Mouse (Mus musculus) left cerebral cortex, postnatal 25 days (tissue): ENCODE measurements around the gene Dhrs7c. TPM values are rescaled to one million over a fixed set of nuclear protein-coding genes. Genes with fewer than 3 reads are reported as not detected.
A peak's percentile ranks its signal among the peaks of the same experiment; 100 is the strongest.

Experiments
- DNase-seq, 2 experiments: peaks; one replicate each; pipeline ENCODE4 v3.0.0; 2022; ENCODE audit warnings: low spot score in 2 of 2, mixed read lengths in 1 of 2
- intact Hi-C: fragments of 180-260 bp; cut with DNase I; formaldehyde crosslinking; loops from one replicate; pipeline ENCODE4 v1.15.1; 2025
- total RNA-seq, 2 experiments: library from RNA; stranded (reverse); gene quantifications; 2 replicates each; pipeline ENCODE4 v1.2.3; 2021

The Dhrs7c gene
- total RNA-seq, 2 experiments from 2014 or later: 0.85 TPM; not detected in 1

DNA sequence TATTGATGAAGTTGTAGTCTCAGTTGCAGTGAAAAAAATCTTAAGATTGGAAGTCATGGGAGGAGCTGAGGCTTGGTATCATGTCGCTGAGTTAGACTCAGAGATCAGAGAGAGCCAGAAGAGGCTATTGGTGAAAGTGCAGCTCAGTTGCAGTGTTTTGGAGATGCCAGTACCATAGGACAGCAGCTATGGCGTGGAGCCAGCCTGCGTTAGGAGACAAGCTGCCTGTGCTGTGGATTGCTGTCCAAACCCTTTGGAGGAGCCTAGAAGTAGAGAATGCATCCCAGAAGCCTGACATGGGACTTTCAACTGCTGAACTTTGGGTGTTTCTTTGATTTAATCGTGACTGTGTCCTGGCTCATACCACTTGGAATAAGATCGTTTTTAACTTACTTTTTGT lies 33.8 kb downstream of the Dhrs7c start:
- intact Hi-C loops: no loop called here
- DNase-seq: no peak

DNA sequence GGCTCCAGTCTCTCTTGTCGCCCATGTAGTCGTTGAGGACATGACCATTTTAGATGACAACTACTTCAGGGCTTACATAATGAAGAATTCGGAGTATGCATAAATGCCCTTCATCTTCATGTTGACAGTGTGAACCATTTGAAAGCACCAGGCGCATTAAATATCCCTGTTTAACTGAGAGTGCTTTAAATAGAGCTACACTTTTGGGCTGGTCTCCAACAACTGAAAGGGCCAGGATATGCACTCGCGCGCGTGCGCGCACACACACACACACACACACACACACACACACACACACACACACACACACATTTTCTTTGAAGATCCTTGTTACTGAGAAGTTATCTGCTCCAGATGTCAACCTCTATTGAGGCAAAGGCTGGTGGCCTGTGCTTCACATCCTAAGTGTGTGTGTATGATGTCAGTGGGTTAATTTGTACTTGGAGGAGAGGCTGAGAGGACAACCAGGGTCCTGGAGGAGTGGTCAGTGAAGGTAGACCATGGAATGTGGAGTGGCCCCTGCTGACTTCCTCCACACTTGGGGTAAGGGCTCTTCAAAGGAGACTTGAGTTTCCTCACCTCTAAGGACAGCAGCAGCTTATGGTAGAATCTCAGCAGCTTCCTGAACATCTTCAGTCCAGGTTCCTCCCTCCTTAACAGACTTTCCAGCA lies 37.6 kb downstream of the Dhrs7c start:
- intact Hi-C loops: no loop called here
- no peak for DNase-seq

DNA sequence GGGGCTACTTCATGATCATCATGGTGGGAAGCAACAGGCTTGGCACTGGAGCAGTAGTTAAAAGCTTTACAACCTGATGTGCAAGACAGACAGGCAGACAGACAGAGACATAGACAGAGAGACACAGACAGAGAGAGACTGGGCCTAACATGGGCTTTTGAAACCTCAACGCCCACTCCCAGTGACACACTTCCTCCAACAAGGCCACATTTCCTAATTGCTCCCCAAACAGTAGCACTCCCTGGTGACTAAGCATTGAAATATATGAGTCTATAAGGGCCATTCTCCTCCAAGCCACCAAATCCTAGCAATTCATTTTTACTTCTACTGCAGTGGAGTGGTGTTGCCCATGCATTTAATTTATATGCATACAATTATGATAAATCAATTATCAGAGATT lies 41.8 kb downstream of the Dhrs7c start:
- intact Hi-C loops: no loop called here
- DNase-seq: no peak

DNA sequence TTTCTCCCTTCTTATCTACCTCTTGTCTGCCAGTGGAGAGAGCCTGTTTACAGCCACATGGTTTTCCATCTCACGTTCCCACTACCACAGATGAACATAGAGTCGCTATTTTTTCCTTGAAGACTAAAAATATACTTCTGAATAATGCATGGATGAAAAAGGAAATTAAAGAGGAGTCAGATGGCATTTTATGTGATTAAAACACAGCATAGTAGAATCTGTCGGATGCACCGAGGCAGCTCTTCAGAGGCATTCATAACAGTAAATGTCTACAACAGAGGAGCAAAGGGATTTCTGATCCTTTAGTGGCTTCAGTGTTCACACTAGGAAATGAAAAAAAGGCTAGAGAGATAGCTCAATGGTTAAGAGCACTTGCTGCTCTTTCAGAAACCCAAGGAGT lies 47.2 kb downstream of the Dhrs7c start:
- intact Hi-C loops: no loop called here
- DNase-seq: peak in 1 of 2 experiments; percentile 48

DNA sequence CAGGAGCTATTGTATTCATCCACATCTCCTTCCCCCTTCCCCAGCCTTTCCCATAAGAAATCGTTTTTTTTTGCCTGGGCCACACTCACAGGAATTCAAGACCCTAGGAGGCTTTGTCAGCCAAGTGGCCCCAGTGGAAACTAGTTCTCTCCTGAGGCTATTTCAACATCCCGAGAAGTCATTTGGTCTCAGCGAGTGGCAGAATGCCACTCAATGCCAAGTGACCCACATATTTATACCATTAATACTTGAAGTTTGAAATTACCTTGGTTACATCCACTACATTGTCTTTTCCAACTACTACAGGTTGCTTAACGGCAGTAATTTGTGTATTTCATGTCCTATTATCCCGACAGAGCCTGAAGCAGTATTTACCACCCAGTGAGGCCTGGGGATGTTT lies 53.8 kb downstream of the Dhrs7c start:
- DNase-seq: no peak
- intact Hi-C loops: no loop called here

DNA sequence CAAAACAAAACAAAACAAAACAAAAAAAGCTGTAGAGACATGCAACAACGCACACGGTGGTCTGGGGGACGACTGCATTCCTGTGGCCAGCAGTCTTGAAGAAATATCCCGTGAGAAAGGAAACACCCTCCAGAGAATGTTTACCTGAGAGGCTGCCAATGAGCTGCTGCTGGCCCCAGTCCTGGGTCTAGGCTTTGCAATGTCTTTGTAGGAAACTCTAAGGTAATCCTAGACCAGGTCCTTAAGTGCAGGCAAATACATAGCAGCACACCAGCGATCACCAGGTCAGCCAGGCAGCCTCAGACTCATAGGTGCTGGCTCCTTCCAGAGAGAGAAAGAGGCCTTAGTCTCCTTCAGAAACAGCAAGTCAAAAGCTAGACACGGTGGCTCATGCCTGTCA lies 56.0 kb downstream of the Dhrs7c start:
- intact Hi-C loops: no loop called here
- no peak for DNase-seq

DNA sequence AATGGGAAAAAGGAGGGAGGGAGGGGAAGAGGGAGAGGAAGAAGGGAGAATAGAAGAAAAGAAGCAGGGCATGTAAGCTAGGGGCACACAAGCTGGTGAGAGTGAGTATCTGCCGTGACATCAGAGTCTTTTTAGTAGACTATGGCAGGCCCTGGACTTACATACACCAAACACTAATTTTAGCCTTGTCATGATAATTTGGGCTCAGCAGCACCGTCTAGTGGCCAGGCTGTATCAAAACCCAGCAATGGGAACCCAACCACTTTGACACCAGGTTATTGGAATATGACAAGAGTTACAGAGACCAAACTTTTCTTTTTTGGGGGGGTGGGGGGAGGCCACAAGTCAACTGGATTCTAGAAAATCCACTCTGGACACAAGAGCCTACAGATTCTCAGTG lies 57.0 kb downstream of the Dhrs7c start:
- DNase-seq: peak in 1 of 2 experiments; percentile 19
- intact Hi-C loops: no loop called here

DNA sequence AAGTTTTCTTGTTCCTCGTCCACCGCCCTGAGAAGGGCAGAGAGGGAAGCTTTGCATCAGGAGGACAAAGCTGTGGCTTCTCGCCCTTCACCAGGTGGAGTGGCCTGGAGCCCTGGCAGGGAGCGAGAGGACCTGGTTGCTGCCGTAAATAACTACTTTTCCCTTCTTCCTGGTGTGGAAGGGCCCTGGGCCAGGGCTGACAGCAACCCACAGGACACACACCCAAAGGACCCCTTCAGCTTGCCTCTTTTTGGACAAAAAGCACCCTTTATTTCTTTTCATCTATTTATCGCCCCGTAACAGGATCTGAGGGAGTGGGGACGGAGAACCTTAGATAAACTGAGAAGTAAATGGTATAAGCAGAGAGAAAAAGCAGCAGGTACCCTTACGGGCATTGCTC lies 60.5 kb downstream of the Dhrs7c start:
- intact Hi-C loops: no loop called here
- DNase-seq: no peak

DNA sequence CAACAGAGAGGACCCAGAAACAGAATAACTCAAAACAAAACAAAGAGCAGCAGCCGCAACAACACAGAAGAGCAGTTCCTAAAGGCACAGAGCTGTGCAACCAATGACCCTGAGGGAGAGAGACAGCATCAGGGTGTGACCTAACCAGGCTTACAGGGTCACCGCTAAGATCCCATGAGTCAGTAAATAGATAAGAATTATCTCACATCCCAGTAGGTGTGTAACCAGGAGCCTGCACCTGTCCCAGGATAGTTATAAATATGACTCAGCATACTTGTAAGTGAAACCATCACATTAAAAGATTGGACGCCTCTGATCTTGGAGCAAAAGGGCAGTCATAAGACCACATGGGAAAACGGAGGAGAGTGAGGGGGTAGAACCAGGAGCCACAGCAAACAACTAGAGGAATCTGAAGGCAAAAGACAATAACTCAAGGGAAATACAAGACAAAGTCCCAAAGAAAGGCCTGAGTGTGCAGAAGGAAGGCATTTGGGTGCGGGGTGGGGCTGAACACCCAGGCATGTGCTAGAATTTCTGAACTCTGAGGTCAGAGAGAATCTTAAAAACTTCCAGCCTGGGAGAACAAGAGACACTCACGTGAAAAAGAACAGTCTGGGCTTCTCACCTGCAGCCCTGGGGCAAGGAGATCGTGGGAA lies 62.9 kb downstream of the Dhrs7c start:
- intact Hi-C loops: no loop called here
- DNase-seq: no peak

DNA sequence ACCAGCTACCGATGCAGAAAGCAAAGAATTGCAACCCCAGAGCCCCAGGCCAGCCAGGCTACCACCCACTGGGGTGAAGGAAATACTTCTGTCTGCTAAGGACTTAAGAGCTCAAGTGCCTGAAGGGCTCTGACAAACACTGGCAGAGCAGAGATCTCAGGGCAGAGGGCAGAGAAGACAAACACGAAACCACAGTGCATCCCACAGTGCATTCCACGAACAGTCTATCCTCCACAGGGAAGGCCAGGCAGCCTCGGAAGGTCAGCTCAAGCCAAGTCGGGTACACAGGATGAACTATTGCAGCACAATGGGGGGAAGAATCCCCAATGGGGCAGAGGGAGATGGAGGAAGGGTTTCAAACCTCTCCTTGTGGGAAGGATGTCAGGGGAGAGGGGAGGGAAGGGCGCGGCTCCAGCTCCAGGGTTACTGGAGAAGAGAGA lies 63.4 kb downstream of the Dhrs7c start:
- intact Hi-C loops: no loop called here
- DNase-seq: no peak

DNA sequence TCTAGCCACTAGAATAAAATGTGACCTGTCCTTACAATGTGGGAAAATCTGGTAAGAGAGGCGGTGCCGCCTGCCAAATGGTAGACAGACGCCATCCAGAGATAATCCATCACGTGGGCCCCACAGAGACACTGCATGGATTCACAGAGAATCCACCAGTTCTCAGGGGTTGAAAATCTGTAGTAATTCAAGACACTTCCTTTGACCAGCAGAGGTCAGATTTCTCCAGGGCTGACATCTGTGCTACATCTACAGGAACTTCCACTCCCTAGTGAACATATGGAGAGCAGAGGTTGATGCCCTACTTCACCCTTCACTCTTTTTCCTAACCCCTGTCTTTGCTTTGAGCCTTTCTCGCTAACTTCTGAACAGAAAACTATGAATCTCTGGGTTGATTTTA lies 67.1 kb downstream of the Dhrs7c start:
- intact Hi-C loops: no loop called here
- no peak for DNase-seq

Other genes with a start within 250 kb of the Dhrs7c start
- gene Rcvrn, start 102.9 kb upstream of the Dhrs7c start, total RNA-seq: 1 to 10 TPM; 1.1 TPM
- gene Glp2r, start 27.0 kb upstream of the Dhrs7c start, total RNA-seq: 1 to 10 TPM in 1 of 2 experiments, under 1 TPM in 1; 0.73 to 1.3 TPM
- not detected for gene Gsg1l2, start 23.6 kb upstream of the Dhrs7c start, total RNA-seq
- 1 to 10 TPM; 4.0 to 7.6 TPM for gene Usp43, start 124.0 kb downstream of the Dhrs7c start, total RNA-seq
- gene Cfap52, start 167.5 kb downstream of the Dhrs7c start, total RNA-seq: 10 to 100 TPM in 1 of 2 experiments, 1 to 10 TPM in 1; 8.2 to 10.9 TPM
- 10 to 100 TPM; 36.1 to 36.2 TPM for gene Stx8, start 168.0 kb downstream of the Dhrs7c start, total RNA-seq